Mouse (Mus musculus): Measurements from ENCODE around the gene Slc35e2.

Gene Slc35e2

GRCm38 (mm10) chr4:155575521-155575920, 25.7 kb upstream of the Slc35e2 start:
- no peak for DNase-seq (ENCODE audit: low spot score in 2 of 2)

- no peak for DNase-seq (ENCODE audit: low spot score in 2 of 2)
Measured at GRCm38 (mm10) chr4:155577132-155577531, 24.1 kb upstream of the Slc35e2 start.

- no peak for DNase-seq (ENCODE audit: low spot score in 2 of 2)
Measured at GRCm38 (mm10) chr4:155577741-155578140, 23.5 kb upstream of the Slc35e2 start.

GRCm38 (mm10) chr4:155578336-155579125, 22.7 kb upstream of the Slc35e2 start:
- DNase-seq (ENCODE audit: low spot score in 2 of 2), result no peak

GRCm38 (mm10) chr4:155580420-155580819, 20.8 kb upstream of the Slc35e2 start:
- peak; percentile 16 to 47 for DNase-seq (ENCODE audit: low spot score in 2 of 2)

GRCm38 (mm10) chr4:155582279-155582905, 18.8 kb upstream of the Slc35e2 start:
- DNase-seq (ENCODE audit: low spot score in 2 of 2), result no peak

- no peak for DNase-seq (ENCODE audit: low spot score in 2 of 2)
Measured at GRCm38 (mm10) chr4:155589356-155589755, 11.9 kb upstream of the Slc35e2 start.

GRCm38 (mm10) chr4:155591012-155591719, 10.1 kb upstream of the Slc35e2 start:
- DNase-seq (ENCODE audit: low spot score in 2 of 2), result no peak

GRCm38 (mm10) chr4:155593780-155594179, 7.4 kb upstream of the Slc35e2 start:
- DNase-seq (ENCODE audit: low spot score in 2 of 2), result no peak

- DNase-seq (ENCODE audit: low spot score in 2 of 2), result no peak
Measured at GRCm38 (mm10) chr4:155595777-155596176, 5.4 kb upstream of the Slc35e2 start.

GRCm38 (mm10) chr4:155596606-155597005, 4.6 kb upstream of the Slc35e2 start:
- no peak for DNase-seq (ENCODE audit: low spot score in 2 of 2)

GRCm38 (mm10) chr4:155598536-155598935, 2.7 kb upstream of the Slc35e2 start:
- DNase-seq (ENCODE audit: low spot score in 2 of 2), result no peak

- no peak for DNase-seq (ENCODE audit: low spot score in 2 of 2)
Measured at GRCm38 (mm10) chr4:155599901-155600825, 1.1 kb upstream of the Slc35e2 start.

- DNase-seq (ENCODE audit: low spot score in 2 of 2), result peak in 1 of 2 experiments; percentile 49
Measured at GRCm38 (mm10) chr4:155601997-155602456, 811 bp downstream of the Slc35e2 start.

- no peak for DNase-seq (ENCODE audit: low spot score in 2 of 2)
Measured at GRCm38 (mm10) chr4:155602753-155603152, 1.5 kb downstream of the Slc35e2 start.

- no peak for DNase-seq (ENCODE audit: low spot score in 2 of 2)
Measured at GRCm38 (mm10) chr4:155603801-155604200, 2.6 kb downstream of the Slc35e2 start.

GRCm38 (mm10) chr4:155605132-155605531, 3.9 kb downstream of the Slc35e2 start:
- DNase-seq (ENCODE audit: low spot score in 2 of 2), result no peak

- no peak for DNase-seq (ENCODE audit: low spot score in 2 of 2)
Measured at GRCm38 (mm10) chr4:155606825-155607224, 5.6 kb downstream of the Slc35e2 start.

GRCm38 (mm10) chr4:155611860-155612259, 10.6 kb downstream of the Slc35e2 start:
- DNase-seq (ENCODE audit: low spot score in 2 of 2), result no peak

- DNase-seq (ENCODE audit: low spot score in 2 of 2), result no peak
Measured at GRCm38 (mm10) chr4:155613264-155613663, 12.0 kb downstream of the Slc35e2 start.

GRCm38 (mm10) chr4:155618321-155618720, 17.1 kb downstream of the Slc35e2 start:
- no peak for DNase-seq (ENCODE audit: low spot score in 2 of 2)

Measured in thymus, postnatal 10 days (tissue).